In genomic region chr1:38262362-38263154, GRCm38 (mm10) we compare ENCODE assay signal across 9 mouse cellular contexts.
DNase-seq lines count a peak whose midpoint lies in the region; ATAC-seq and TF ChIP-seq lines count a peak whose summit lies in the region.
"Had no signal": no experiment of that assay in that cellular context is flagged by ENCODE, and none has a peak within 500 bp of the region (broad histone marks: within the 10 kb centered on the region; RNA-seq: fewer than 3 reads in every experiment).

No protein-coding gene starts in this region.

- WGBS in limb, embryonic 14.5 days = 40% methylated on average over 11 of the region's 11 CpGs

- peak; percentile 15 to 22 for DNase-seq in cerebellum, postnatal 25 days
- DNase-seq in cerebellum, postnatal 36 days = no peak
- peak; percentile 50 for DNase-seq in urinary bladder, postnatal 14 days (ENCODE audit: low spot score)
- no peak for DNase-seq in urinary bladder, postnatal 10 days (ENCODE audit: low spot score)
- peak; percentile 88 for DNase-seq in limb, embryonic 14.5 days (ENCODE audit: low spot score)
- no peak for DNase-seq in frontal cortex, postnatal 10 days (ENCODE audit: low spot score in 2 of 2)
- no peak for DNase-seq in left cerebral cortex, adult 18-20 months (ENCODE audit: low spot score in 2 of 2)
- no peak for DNase-seq in left cerebral cortex, postnatal 36 days (ENCODE audit: low spot score in 2 of 2)

- H3K36me3 ChIP-seq in limb, embryonic 14.5 days (ENCODE audit: control insufficient read depth, insufficient read depth, low read length) = peaks cover 12% of the 10 kb centered on the region

- H3K4me2 ChIP-seq in limb, embryonic 14.5 days (replicated peaks; ENCODE audit: low read depth, low read length, severe bottlenecking) = 0 out of 2 replicates have a peak overlapping the region, but pooled peaks have one; percentile 14

- no peaks in the 10 kb centered on the region for H3K27me3 ChIP-seq in limb, embryonic 14.5 days (ENCODE audit: control insufficient read depth, insufficient read depth, low read length)
- H3K27me3 ChIP-seq: CH12.LX had no signal

- peaks cover 7% of the 10 kb centered on the region; the same call in 1 of the 2 replicates for H3K9me3 ChIP-seq in limb, embryonic 14.5 days (ENCODE audit: control insufficient read depth, low read length)

- H3K27ac ChIP-seq in limb, embryonic 14.5 days (replicated peaks; ENCODE audit: low read depth, low read length) = peak overlapping the region; percentile 49

- no peak for TF ChIP-seq POLR2A in limb, embryonic 14.5 days (IDR thresholded peaks at IDR 0.05; ENCODE audit: borderline replicate concordance, extremely low read depth, insufficient read depth, insufficient read length)

- peak; percentile 88 for ATAC-seq in limb, embryonic 14.5 days (ENCODE audit: low FRiP score, low read depth)

- intact Hi-C loops in left cerebral cortex, postnatal 36 days (cut with DNase I) = no loop called here

- H3K4me1 ChIP-seq in limb, embryonic 14.5 days (ENCODE audit: control insufficient read depth, insufficient read depth, low read length) = peaks cover 59% of the 10 kb centered on the region

- no peak overlapping the region for H3K9ac ChIP-seq in limb, embryonic 14.5 days (ENCODE audit: low read depth, low read length, severe bottlenecking)

- no peak overlapping the region for H3K4me3 ChIP-seq in limb, embryonic 14.5 days (replicated peaks; ENCODE audit: low read length)

Comparison
In these comparisons a context has a peak if more than half of its experiments do, and no peak if none do; other contexts are left out.
1. DNase-seq: peak in cerebellum, postnatal 25 days (2 of 2), urinary bladder, postnatal 14 days (single experiment) and limb, embryonic 14.5 days (single experiment); none in cerebellum, postnatal 36 days (0 of 2), urinary bladder, postnatal 10 days (single experiment), frontal cortex, postnatal 10 days (0 of 2), left cerebral cortex, adult 18-20 months (0 of 2) and left cerebral cortex, postnatal 36 days (0 of 2).